Mouse (Mus musculus) right cerebral cortex, postnatal 10 days (tissue): ENCODE data around the gene Ptrh2.

Source experiments
- DNase-seq, 2 experiments: peaks; one replicate each; pipeline ENCODE4 v3.0.0; 2021; ENCODE audit warnings: low spot score in 2 of 2

Ptrh2 gene

GRCm38 (mm10) chr11:86683395-86684125, at the start of gene Ptrh2, which contains the start of gene Vmp1:
Gene Ptrh2 (plus strand): TSS chr11:86683985.
Gene Vmp1 (minus strand): TSS chr11:86683836.
- DNase-seq, result peak; percentile 95 to 96

- no peak for DNase-seq
These were observed 49.4 kb upstream of the Ptrh2 start for GRCm38 (mm10) chr11:86634396-86634795.

GRCm38 (mm10) chr11:86637697-86638096, 46.1 kb upstream of the Ptrh2 start:
- no peak for DNase-seq

- DNase-seq, result no peak
These were observed 42.1 kb upstream of the Ptrh2 start for GRCm38 (mm10) chr11:86641714-86642113.

GRCm38 (mm10) chr11:86644553-86644952, 39.2 kb upstream of the Ptrh2 start:
- no peak for DNase-seq

- no peak for DNase-seq
These were observed 37.5 kb upstream of the Ptrh2 start for GRCm38 (mm10) chr11:86646136-86646834.

GRCm38 (mm10) chr11:86646885-86647459, 36.8 kb upstream of the Ptrh2 start:
- DNase-seq, result no peak

GRCm38 (mm10) chr11:86647706-86648447, 35.9 kb upstream of the Ptrh2 start:
- no peak for DNase-seq

- DNase-seq, result no peak
These were observed 34.2 kb upstream of the Ptrh2 start for GRCm38 (mm10) chr11:86649542-86649941.

- no peak for DNase-seq
These were observed 33.1 kb upstream of the Ptrh2 start for GRCm38 (mm10) chr11:86650676-86651075.

- no peak for DNase-seq
These were observed 31.2 kb upstream of the Ptrh2 start for GRCm38 (mm10) chr11:86652578-86652979.

GRCm38 (mm10) chr11:86653446-86653845, 30.3 kb upstream of the Ptrh2 start:
- peak; percentile 45 to 57 for DNase-seq

GRCm38 (mm10) chr11:86654096-86654495, 29.7 kb upstream of the Ptrh2 start:
- DNase-seq, result no peak

- DNase-seq, result no peak
These were observed 28.1 kb upstream of the Ptrh2 start for GRCm38 (mm10) chr11:86655671-86656070.

GRCm38 (mm10) chr11:86656849-86657567, 26.8 kb upstream of the Ptrh2 start:
- no peak for DNase-seq

GRCm38 (mm10) chr11:86657863-86658262, 25.9 kb upstream of the Ptrh2 start:
- no peak for DNase-seq

- DNase-seq, result no peak
These were observed 20.5 kb upstream of the Ptrh2 start for GRCm38 (mm10) chr11:86662986-86663895.

GRCm38 (mm10) chr11:86663977-86664376, 19.8 kb upstream of the Ptrh2 start:
- DNase-seq, result no peak

GRCm38 (mm10) chr11:86664406-86664805, 19.4 kb upstream of the Ptrh2 start:
- DNase-seq, result no peak

- DNase-seq, result no peak
These were observed 16.2 kb upstream of the Ptrh2 start for GRCm38 (mm10) chr11:86667553-86667952.
